Mouse (Mus musculus) olfactory bulb, adult 2 months (tissue): ENCODE results near the gene Grb7.

Experiments used
- CTCF ChIP-seq: fragments of 200-500 bp; IDR thresholded peaks from 2 replicates; pipeline ENCODE4 v1.5.1; 2012; ENCODE audit warnings: low read depth, mild to moderate bottlenecking, low read length, moderate library complexity; ENCODE audit not compliant: insufficient read depth
- POLR2A ChIP-seq: fragments of 200-500 bp; IDR thresholded peaks from 2 replicates; pipeline ENCODE4 v1.6.1; 2012; ENCODE audit warnings: mild to moderate bottlenecking, low read depth, low read length, moderate library complexity; ENCODE audit not compliant: insufficient read depth

DNA sequence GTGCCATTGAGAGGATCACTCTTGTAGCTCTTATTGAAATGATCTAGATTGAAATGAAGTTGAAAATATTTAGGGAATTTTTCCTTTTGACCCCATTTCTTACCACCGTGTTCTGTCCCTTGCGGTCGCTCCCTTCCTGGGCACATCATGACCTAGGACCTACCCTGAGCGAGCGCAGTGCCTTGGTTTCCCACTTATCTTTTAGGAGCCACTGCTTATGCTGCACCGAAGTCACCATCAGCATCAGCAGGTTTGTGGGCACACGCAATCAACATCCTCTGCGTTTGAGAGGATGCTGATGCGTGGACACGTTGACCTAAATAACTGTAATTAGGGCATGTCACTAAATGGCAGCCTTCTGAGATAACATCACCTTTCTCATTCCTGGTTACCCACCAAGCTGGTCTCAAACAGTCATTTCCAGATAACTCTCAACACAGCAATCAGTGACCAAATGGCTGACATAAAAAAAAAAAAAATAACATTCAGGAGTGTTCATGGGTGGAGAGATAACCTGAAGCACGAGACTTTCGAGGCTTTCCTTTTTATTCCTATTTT, 33.8 kb downstream of the Grb7 start:
- no peak for TF ChIP-seq CTCF
- no peak for TF ChIP-seq POLR2A
